Mouse (Mus musculus) limb, embryonic 12.5 days (tissue): ENCODE results near the gene Lamp2. TPM values are rescaled to one million over a fixed set of nuclear protein-coding genes. Genes with fewer than 3 reads are reported as not detected.

Source experiments
- polyA plus RNA-seq: library from polyadenylated mRNA; unstranded; fragments of >200 nt; fragmentation: Nextera tagmentation; extraction: Ambion mirVana; gene quantifications from 2 replicates; pipeline ENCODE4 v1.2.1, GENCODE M21; 2016

The Lamp2 gene
- polyA plus RNA-seq, 1 experiment from 2014 or later = 82.9 TPM

Other genes with a start within 250 kb of the Lamp2 start
- gene Tmem255a, start 204.0 kb downstream of the Lamp2 start, polyA plus RNA-seq = 23.7 and 27.8 TPM in 2 replicates
- 0.15 and 0.27 TPM in 2 replicates for gene Atp1b4, start 140.3 kb downstream of the Lamp2 start, polyA plus RNA-seq
- 45.7 and 52.9 TPM in 2 replicates for gene Cul4b, start 119.7 kb upstream of the Lamp2 start, polyA plus RNA-seq
- 86.0 and 87.4 TPM in 2 replicates for gene Mcts1, start 144.1 kb upstream of the Lamp2 start, polyA plus RNA-seq
- 21.1 and 22.1 TPM in 2 replicates for gene C1galt1c1, start 178.6 kb upstream of the Lamp2 start, polyA plus RNA-seq